Mouse (Mus musculus) limb, embryonic 14.5 days (tissue): ENCODE data around the gene Gm17416. TPM values are rescaled to one million over a fixed set of nuclear protein-coding genes. Genes with fewer than 3 reads are reported as not detected.

Experiments
- ATAC-seq: fragments of 200-750 bp; cut with Nextera tagmentation; 2 replicates; pipeline ENCODE4 v1.8.0; 2017; ENCODE audit warnings: low read depth, moderate number of reproducible peaks, moderate TSS enrichment; ENCODE audit not compliant: low FRiP score
- DNase-seq: peaks from one replicate; pipeline ENCODE4 v3.0.0-alpha.2; 2015; ENCODE audit warnings: low spot score
- H3K27ac ChIP-seq: fragments of 300-500 bp; sonication (generic); replicated peaks from 2 replicates; pipeline ENCODE4 v1.5.1; 2014; ENCODE audit warnings: low read depth, mild to moderate bottlenecking, low read length, moderate library complexity, mixed read lengths
- H3K27me3 ChIP-seq: fragments of 300-500 bp; sonication (generic); 2 replicates; pipeline ENCODE4 v1.6.1; 2014; ENCODE audit warnings: low read length, mixed read lengths; ENCODE audit not compliant: control insufficient read depth, insufficient read depth
- H3K36me3 ChIP-seq: fragments of 300-500 bp; sonication (generic); 2 replicates; pipeline ENCODE4 v1.6.1; 2014; ENCODE audit warnings: mild to moderate bottlenecking, low read length, moderate library complexity, mixed read lengths; ENCODE audit not compliant: control insufficient read depth, insufficient read depth
- H3K4me1 ChIP-seq: fragments of 300-500 bp; sonication (generic); 2 replicates; pipeline ENCODE4 v1.6.1; 2014; ENCODE audit warnings: antibody characterized with exemption, low read length, mixed read lengths; ENCODE audit not compliant: control insufficient read depth, insufficient read depth
- H3K4me2 ChIP-seq: fragments of 300-500 bp; sonication (generic); replicated peaks from 2 replicates; pipeline ENCODE4 v1.6.1; 2014; ENCODE audit warnings: low read depth, mild to moderate bottlenecking, low read length, moderate library complexity; ENCODE audit not compliant: severe bottlenecking
- H3K4me3 ChIP-seq: fragments of 300-500 bp; sonication (generic); replicated peaks from 2 replicates; pipeline ENCODE4 v1.5.1; 2014; ENCODE audit warnings: low read length
- H3K9ac ChIP-seq: fragments of 300-500 bp; sonication (generic); 2 replicates; pipeline ENCODE4 v1.6.1; 2014; ENCODE audit warnings: mild to moderate bottlenecking, low read depth, low read length, moderate library complexity; ENCODE audit not compliant: severe bottlenecking
- H3K9me3 ChIP-seq: fragments of 300-500 bp; sonication (generic); 2 replicates; pipeline ENCODE4 v1.6.1; 2016; ENCODE audit warnings: low read length; ENCODE audit not compliant: control insufficient read depth
- POLR2A ChIP-seq: fragments of 200-500 bp; IDR thresholded peaks from 2 replicates; pipeline ENCODE4 v1.8.0; 2012; ENCODE audit warnings: inconsistent platforms, mild to moderate bottlenecking, moderate library complexity, borderline replicate concordance; ENCODE audit not compliant: insufficient read depth, insufficient read length; ENCODE audit errors: extremely low read depth
- WGBS: fragments of 180-500 bp; shearing (Covaris S2); extraction: QIAGEN DNeasy Blood & Tissue Kit; methylation state at CpG from one replicate; pipeline ENCODE4 v1.1.7; 2014; 5-methylcytosine and 5-hydroxymethylcytosine counted together
- polyA plus RNA-seq, 2 experiments: library from polyadenylated mRNA; depleted of rRNA in 1 of 2; stranded (reverse) in 1 of 2; unstranded in 1 of 2; fragments of >200 nt; fragmentation: Nextera tagmentation in 1 of 2; extraction: Ambion mirVana in 1 of 2; gene quantifications; 2 replicates each; pipeline versions ENCODE4 v1.2.1 to v1.2.3; 2012 to 2014

Gm17416 gene
- polyA plus RNA-seq, 2 experiments = not detected

- TF ChIP-seq POLR2A = no peak
- no peak overlapping the region for H3K27ac ChIP-seq
- no peak overlapping the region for H3K9ac ChIP-seq
- DNase-seq (no peak), ATAC-seq (no peak)
- H3K4me2 ChIP-seq = no peak overlapping the region
- H3K9me3 ChIP-seq = no peaks in the 10 kb centered on the region
- H3K4me1 ChIP-seq = no peaks in the 10 kb centered on the region
- H3K27me3 ChIP-seq = no peaks in the 10 kb centered on the region
- no peak overlapping the region for H3K4me3 ChIP-seq
- WGBS = 83% methylated on average over 6 of the region's 6 CpGs
- H3K36me3 ChIP-seq = no peaks in the 10 kb centered on the region
These were observed 1.2 kb downstream of the Gm17416 start for GRCm38 (mm10) chr2:152570313-152570712.

- H3K4me3 ChIP-seq = no peak within 1 kb of the TSS
- DNase-seq = no peak
- 64% methylated on average over 11 of the region's 11 CpGs for WGBS
- no peak for ATAC-seq
- H3K4me2 ChIP-seq = no peak within 1 kb of the TSS
- H3K9ac ChIP-seq = no peak within 1 kb of the TSS
- TF ChIP-seq POLR2A = no peak
- H3K9me3 ChIP-seq = no peaks in the 10 kb centered on the region
- no peaks in the 10 kb centered on the region for H3K4me1 ChIP-seq
- no peaks in the 10 kb centered on the region for H3K36me3 ChIP-seq
- no peak within 1 kb of the TSS for H3K27ac ChIP-seq
- no peaks in the 10 kb centered on the region for H3K27me3 ChIP-seq
These were observed 3.1 kb downstream of the Gm17416 start, which contains the start of gene Defb21 for GRCm38 (mm10) chr2:152572114-152572794. Defb21 (plus strand) TSS chr2:152572744.

GRCm38 (mm10) chr2:152573484-152573883 is 4.3 kb downstream of the Gm17416 start:
- no peaks in the 10 kb centered on the region for H3K27me3 ChIP-seq
- no peaks in the 10 kb centered on the region for H3K9me3 ChIP-seq
- no peaks in the 10 kb centered on the region for H3K36me3 ChIP-seq
- DNase-seq = no peak
- ATAC-seq = no peak
- no peak overlapping the region for H3K4me3 ChIP-seq
- H3K4me1 ChIP-seq = no peaks in the 10 kb centered on the region
- 94% methylated on average over 8 of the region's 8 CpGs for whole genome bisulfite sequencing
- no peak overlapping the region for H3K9ac ChIP-seq
- H3K27ac ChIP-seq = no peak overlapping the region
- TF ChIP-seq POLR2A = no peak
- no peak overlapping the region for H3K4me2 ChIP-seq

GRCm38 (mm10) chr2:152580107-152580506 is 11.0 kb downstream of the Gm17416 start, which contains the start of gene Defb19:
Defb19 (minus strand) TSS chr2:152580312.
- no peak for DNase-seq
- TF ChIP-seq POLR2A = no peak
- Histone ChIP-seq H3K4me3 (no peak within 1 kb of the TSS), H3K4me1 (no peaks in the 10 kb centered on the region), H3K36me3 (no peaks in the 10 kb centered on the region), H3K27me3 (no peaks in the 10 kb centered on the region), H3K9ac (no peak within 1 kb of the TSS), H3K4me2 (no peak within 1 kb of the TSS), H3K27ac (no peak within 1 kb of the TSS), H3K9me3 (no peaks in the 10 kb centered on the region)
- ATAC-seq = no peak
- 73% methylated on average over 7 of the region's 7 CpGs for WGBS

- Histone ChIP-seq H3K9ac (no peak overlapping the region), H3K4me2 (no peak overlapping the region), H3K36me3 (no peaks in the 10 kb centered on the region), H3K27ac (no peak overlapping the region), H3K4me3 (no peak overlapping the region), H3K4me1 (no peaks in the 10 kb centered on the region), H3K9me3 (no peaks in the 10 kb centered on the region), H3K27me3 (no peaks in the 10 kb centered on the region)
- 85% methylated on average over 11 of the region's 11 CpGs for WGBS
- TF ChIP-seq POLR2A = no peak
- ATAC-seq (no peak), DNase-seq (no peak)
These were observed 11.5 kb downstream of the Gm17416 start for GRCm38 (mm10) chr2:152580612-152581011.
